Mouse (Mus musculus) adrenal gland, postnatal 14 days (tissue): ENCODE measurements around the gene Pik3cd. TPM values are rescaled to one million over a fixed set of nuclear protein-coding genes. Genes with fewer than 3 reads are reported as not detected.
"Not testable (repeated sequence)": the region's sequence is repeated elsewhere in the genome, so short reads cannot be mapped to it uniquely, and the experiment has no call there.

Experiments
- DNase-seq: peaks from one replicate; pipeline ENCODE4 v3.0.0; 2021; ENCODE audit warnings: mixed read lengths
- total RNA-seq: library from RNA; stranded (reverse); gene quantifications from 2 replicates; pipeline ENCODE4 v1.2.3, GENCODE M21; 2021

Pik3cd gene
- total RNA-seq, 1 experiment from 2014 or later, result 4.4 TPM

DNA sequence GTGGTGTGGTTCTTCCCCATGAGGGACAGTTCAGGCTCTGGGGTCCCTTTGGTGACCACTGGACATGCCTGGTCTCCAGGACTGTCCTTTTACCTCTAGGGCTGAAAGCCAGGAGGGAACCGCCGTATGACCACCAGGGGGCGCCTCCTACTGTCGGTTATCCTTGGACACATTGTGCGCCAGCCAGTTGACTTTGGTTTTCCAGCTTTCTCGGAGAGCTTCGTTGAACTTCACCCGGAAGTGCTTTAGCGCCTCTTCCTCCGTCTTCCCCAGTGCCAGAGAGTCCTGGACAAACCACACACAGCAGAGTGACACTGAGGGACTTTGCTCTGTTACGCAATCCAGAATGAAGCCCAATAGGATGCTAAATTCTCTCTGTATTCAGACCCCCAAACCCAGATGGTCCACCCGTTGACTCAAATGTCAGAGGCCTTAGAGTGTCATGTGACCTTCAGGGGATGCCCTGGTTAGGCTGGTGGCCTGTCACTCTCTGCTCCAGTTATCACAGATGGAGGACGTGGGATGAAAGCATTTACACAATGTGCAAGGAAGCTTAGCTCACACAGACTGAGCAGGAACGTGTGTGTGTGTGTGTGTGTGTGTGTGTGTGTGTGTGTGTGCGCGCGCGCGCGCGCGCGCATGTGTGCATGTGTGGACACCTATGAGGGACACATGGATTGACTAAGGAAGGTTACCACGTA, 51.7 kb downstream of the Pik3cd start:
- peak; percentile 92 for DNase-seq

DNA sequence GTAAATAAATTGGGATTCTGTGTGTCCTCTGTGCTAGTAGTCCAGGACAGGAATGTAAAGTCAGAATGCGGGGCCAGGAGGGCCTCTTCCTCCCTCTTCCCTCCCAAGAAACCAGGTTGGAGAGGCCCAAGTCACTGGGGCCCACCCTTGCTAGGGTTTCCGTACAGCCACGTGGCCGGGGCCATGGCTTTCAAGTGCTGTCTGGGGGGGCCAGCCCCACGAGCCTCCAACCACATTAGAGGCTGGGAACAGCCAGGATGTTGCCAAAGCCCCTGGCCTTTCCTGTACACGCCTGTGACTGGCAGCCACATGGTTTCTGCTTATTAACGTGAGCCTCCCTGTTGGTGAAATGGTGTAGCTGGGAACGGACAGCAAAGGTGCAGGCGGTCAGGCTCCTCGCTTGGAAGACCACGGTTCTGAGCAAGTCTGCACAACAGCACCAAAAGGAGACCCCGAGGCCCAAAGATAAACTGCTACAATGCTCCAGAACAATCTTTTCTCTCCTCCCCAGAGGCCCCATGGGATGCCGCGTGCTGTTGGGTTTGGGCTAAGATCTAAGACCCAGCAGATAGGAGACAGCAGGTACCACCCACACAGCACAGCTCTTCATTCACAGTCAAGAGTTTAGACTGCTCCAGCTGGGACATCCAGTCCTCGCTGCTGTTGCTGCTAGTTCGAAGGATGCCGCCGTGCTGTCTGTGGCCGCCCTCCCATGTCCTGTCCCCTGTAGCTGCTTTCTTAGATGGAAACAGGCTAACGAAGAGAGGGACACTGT, 54.2 kb downstream of the Pik3cd start:
- DNase-seq, result no peak

DNA sequence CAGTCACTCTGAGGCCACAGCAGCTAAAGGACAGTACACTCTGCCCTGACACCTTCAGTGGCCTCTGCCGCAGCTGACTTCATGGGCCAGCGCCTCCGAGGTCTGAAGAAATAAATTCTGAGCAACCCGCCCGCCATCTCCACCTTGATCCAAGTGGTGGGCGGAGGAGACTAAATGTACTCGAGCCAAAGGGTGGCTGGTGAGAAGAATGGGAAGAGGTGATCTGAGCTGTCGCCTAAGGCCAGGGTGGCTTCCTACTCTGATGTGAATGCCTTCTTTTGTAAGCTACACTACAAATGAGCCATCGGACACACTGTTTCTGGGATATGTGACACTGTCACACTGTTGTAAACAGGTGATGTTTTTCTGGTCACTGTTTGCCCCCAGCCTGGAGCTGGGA, 56.6 kb downstream of the Pik3cd start:
- DNase-seq, result no peak

DNA sequence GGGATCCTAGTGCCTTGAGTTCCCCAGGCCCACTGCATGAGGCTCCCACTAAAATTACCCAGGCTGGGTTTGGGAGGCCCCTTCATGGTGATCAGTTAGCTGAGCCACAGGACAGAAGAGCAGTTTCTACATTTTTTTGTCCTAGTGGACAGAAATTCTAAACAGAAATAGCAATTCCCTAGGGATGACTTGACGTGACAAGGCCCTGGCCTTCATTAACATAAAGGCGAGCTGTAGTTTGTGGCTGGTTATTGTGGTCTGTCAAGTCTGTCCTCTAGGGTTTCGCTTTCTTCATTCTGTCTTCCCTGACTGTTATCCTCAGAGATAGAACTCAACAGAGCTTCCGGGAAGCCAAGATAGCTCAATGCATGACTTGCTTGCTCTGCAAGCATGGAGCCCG, 60.4 kb downstream of the Pik3cd start:
- DNase-seq, result no peak

DNA sequence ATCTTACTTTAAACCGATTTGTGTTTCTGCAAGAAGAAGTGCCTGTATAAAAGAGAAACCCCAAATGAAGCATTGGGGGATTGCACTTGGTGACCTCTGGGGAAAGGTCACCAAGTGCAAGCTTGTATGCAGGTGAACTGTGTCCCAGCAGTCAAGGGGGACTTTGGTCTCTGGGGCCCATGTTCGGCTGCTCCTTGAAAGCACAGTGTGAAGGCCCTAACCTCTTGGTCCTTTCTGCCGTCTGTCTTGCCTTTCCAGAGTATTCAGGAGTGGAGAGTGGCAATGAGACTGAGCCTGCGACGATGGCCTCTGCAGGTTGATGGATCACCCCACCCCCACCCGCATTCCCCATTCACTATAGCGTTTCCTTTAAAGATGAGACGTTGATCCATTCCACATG, 61.0 kb downstream of the Pik3cd start:
- no peak for DNase-seq

DNA sequence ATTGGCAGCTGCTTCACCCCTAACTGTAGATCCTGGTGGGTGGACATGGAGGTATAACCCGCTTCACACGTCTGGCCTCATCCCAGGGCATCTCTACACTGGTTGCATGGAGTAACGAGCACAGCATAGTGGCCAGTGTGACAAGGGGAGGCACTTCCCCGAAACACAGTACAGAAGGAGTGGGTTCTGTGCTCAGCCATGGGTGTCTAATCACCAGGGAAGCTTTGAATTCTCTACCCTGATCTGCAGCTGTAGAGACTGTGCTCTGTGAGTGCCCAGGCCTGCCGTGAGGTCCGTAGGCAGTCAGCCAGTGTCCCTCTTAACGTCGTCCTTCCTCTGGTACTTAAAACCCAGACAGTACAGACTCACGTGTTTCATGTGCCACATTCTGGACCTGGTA, 61.5 kb downstream of the Pik3cd start:
- no peak for DNase-seq

DNA sequence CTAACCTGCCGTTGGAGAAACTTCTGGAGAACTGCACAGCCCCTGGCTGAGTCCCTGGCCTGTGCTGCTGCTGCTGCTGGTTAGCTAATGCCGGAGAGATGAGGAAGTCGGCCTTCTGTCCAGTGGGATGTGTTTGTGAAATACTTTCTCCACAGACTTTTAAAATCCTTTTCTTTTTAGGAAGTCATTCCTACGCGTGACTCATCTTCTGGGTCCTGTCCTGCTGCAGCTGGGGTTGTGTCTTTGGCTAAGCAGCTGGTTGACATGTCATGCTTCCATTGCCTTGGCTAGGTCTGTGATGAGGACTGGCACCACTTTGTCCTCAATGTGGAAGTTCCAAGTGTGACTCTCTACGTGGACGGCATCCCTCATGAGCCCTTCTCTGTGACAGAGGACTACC, 64.4 kb downstream of the Pik3cd start:
- DNase-seq, result no peak

DNA sequence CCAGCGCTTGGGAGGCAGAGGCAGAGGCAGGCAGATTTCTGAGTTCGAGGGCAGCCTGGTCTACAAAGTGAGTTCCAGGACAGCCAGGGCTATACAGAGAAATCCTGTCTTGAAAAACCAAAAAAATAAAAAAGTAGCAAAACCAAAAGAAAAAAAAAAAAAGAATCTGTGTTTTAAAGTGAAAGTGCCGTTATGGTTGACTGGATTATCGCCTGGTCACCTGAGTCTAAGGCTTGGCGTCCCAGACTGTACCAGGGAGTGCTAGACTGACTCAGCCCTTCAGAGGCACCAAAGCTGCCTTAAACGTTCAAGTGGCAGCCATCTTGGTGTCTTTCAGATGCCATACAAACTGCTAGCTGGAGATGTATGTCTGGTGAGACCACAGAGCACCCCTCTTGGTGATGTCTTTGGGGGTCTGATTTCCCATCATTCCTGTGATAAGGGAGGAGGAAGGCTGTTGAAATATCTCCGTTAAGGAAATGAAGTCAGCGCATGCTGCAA, 66.4 kb downstream of the Pik3cd start:
- no peak for DNase-seq

DNA sequence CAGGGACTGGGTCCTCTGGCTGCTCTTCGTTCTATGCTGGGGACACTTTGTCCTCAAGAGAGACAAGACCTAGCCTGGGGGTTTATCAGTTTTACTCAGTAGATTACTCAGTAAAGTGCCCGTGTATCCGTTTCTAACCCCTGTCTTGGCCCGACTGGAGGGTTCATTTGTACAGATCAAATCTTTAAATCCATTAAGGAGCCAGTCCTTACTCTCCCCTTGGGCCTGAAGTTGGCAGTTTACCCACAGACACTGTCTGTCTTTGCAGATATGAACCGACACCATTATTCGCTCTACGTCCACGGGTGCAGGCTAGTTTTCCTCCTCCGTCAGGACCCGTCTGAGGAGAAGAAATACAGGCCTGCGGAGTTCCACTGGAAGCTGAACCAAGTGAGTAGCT, 67.4 kb downstream of the Pik3cd start:
- no peak for DNase-seq

DNA sequence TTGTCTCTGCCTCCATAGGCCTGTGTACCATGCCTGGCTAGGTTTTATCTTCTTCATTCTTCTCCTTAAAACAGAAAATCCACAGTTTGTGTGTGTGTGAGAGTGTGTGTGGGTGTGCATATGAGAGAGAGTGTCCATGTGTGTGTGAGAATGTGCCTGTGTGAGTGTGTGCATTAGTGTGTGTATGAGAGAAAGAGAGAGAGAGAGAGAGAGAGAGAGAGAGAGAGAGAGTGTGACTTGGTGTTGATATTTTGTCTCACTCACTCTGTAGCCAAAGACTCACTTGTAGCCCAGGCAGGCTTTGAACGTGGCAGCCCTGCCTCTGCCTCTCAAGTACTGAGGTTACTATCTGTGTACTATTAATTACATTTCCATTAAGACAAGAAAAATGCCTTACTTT, 68.2 kb downstream of the Pik3cd start:
- no peak for DNase-seq

DNA sequence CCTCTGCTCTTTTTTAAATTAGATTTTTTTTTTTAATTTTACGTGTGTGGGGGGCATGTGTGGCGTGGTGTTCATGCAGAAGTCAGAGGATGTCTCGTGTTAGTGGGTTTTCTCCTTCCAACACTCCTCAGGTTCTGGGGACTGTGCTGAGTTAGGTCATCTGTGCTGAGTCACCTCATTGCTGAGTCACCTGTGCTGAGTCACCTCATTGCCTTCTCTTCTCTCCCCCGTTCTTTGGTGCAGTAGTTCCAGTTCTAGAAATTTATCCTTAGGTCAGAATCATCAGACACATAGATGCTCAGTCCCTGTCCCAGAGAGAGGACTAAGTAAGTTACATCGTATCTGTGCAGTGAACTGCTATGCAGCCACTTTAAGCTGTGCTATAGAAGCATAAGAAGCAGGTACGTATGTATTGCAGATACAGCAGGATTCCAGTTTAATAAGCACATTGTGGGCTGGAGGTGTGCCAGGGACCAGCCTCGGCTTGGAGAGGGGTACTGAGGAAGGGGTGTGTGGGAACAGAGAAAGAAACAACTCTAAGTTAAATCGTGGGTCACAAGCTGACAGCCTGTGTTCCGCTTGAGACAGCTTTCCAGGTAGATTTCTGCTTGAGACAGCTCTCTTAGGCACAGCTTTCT, 69.6 kb downstream of the Pik3cd start:
- peak; percentile 37 for DNase-seq

DNA sequence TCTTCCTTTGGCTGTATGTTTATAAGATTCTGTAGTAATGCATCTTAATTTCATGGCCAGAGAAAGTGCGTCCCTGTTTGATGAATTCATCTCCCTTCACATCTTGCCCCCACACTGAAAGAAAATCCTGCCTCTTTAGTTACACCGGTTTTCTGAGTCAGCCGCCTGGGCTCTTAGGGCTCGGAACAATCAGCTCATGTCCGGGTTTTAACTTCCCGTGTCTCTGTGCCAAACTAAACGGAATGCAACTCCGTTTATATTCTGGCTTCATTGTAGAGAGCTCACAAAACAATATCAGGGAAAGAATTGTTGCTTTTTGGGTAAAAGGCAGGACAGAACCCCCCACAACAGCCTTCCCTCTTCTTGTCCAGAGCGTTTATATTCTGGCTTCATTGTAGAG, 73.6 kb downstream of the Pik3cd start:
- DNase-seq, result no peak

DNA sequence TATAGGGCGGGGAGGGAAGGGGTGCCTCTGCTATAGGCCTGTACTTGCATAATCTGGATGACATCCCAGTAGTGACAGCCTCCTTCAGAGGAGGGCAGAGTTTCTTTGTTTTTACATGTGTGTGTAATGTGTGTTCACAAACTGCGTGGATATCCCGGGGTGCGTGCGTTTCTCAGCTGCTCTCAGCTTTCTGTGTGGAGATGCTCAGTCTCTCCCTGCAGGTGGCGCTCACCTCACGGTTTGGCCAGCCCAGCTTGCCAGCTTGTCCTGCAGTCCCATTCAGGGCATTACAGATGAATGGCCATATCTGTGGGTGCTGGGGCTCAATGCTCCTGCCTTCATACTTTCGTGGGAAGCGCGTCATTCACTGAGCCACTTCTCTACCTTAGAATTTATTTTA, 74.0 kb downstream of the Pik3cd start:
- peak; percentile 57 for DNase-seq

DNA sequence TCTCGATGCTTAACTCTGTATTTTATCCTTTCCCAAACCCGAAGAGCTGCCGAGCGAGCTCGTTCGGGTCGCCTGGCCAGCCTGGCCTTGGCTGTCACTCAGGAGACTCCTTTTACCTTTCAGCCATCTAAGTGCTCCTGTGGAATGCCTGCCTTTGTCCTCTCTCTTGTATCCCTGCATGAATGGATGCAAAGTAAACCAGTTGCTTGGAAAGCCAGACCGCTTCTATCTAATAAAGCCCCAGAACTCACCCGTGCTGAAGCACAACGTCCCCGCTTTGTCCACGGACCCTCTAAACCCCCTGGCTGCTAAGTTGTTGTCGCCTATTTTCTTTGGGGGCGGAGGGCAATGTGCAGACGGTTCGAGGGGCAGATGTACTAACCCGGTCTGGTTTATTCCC, 75.6 kb downstream of the Pik3cd start:
- DNase-seq, result no peak

DNA sequence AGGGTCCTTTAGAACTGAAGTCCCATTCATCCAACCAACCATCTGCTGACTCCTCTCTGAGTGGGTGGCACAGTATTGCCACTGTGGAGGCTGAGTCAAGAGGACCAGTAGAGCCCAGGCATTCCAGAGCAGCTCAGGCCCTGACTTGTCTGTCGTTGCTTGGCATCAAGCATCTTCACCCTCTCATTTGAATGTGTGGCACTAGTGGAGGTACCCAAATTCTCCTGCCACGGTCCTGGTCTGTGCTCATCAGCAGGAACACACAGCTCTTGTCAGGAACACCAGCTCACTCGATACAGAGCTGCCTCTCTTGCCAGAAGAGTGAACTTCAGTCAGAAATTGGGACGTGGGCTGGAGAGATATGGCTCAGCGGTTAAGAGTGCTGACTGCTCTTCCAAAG, 78.7 kb downstream of the Pik3cd start:
- DNase-seq, result no peak

DNA sequence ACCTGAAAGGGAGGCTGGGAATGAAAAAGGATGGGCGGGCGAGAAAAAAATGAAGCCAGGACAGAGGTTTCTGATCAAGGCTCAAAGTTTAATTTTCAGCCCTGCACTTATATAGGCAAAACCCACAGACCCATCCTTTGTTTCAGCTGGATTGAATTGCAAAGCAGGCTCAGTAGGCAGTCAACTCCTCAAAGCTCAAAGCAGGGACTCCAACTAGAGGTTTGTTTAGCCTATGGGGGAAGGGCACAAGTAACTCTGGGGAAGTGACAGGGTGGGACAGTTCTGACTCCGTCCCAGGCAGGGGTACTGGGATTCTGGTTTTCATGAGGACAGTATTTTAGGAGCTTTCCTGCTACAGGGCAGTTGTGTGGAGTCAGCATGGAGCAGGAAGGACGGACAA, 81.1 kb downstream of the Pik3cd start:
- DNase-seq, result no peak

DNA sequence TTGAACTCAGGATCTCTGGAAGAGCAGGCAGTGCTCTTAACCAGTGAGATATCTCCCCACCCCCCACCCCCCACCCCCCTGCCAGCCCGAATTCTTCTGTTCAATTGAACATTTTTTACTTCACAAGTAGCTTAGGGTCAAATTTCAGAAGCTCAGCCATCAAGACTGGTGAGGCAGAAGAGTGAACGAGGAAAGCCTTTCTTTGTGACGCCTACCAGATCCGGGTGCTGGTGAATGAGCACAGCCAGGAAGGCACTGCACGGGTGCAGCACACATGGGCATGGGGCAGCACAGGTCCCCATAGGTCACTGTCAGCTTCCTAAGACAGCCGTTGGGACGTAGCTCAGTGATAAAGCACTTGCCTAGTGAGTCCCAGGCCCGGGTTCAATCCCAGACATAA, 82.4 kb downstream of the Pik3cd start:
- no peak for DNase-seq

DNA sequence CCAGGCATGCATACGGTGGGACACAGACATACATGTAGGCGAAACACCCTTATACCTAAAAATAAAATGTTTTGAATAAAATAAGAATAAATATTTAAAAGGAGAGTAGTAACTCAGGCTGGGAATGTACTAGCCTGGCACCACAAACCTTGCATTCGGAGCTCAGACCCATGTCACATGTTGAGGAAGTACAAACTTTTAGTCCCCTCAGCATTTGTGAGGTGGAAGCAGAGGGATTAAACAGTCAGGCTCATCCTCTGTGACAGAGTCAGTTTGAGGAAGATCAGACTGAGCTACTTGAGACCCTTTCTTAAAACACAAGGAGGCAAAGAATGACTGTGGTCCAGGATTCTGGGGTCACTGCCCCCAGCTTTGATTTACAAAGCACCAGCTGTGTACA, 85.4 kb downstream of the Pik3cd start:
- DNase-seq, result not testable (repeated sequence)

DNA sequence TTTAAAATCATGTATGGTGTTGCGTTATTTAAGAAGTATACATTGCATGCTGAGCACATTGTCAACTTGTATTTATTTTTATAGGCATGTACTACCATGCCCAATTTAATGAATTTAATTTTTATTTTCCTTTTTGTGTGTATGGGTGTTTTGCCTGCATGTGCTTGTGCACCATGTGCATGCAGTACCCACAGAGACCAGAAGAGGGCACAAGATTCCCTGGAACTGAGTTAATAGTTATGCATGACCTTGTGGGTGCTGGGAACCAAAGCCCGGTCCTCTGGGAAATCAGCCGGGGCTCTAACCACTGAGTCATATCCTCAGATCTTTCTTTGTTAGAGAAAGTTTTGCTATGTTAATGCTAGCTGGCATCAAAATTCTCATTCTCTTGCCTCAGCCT, 87.5 kb downstream of the Pik3cd start:
- DNase-seq, result no peak

DNA sequence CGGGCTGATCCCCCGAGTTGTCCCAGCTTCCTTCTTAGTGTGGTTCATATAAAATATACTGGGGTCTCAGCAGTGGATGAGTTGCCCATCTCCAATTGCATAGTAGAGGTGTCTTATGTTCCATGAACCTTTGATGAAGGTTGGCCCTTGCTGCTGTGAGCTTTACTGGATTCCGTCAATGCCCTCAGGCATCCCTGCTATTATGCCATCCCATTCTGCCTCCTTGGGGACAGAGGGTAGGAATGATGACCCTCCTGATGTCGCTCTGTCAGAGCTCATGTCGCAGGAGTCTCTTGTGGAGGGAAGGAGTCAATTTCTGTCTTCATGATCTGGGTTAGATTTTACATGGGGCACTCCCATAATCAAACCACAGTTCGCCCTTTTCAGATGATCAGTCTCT, 88.9 kb downstream of the Pik3cd start:
- not testable (repeated sequence) for DNase-seq

DNA sequence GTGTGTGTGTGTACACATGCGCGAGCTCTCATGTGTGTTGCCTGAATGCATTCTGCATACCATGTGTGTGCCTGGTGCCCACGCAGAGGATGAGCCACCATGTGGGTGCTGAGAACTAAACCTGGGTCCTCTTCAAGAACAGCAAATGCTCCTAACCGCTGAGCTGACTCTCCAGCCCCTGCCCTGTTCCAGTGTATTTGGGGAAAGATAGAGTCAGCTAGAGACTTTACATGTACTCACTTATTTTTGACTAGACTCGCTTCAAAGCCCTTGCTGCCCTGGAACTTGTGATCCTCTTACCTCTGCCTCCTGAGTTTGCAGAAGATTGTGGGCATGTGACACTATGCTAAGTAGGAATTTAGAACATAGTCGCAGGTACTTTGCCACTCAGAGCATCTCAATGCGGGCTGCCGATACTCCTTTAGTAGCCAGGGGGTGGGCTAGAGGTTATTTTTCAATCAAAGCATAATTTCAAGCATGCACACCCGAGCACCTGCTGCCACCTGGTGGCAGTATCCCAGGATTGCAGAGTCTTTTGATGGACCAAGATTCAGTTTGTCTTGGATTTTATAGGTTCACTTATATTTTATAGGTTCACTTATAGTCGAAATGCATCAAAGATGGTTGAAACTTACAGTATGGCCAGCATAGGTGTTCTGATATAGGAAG, 90.9 kb downstream of the Pik3cd start:
- DNase-seq, result peak; percentile 57

DNA sequence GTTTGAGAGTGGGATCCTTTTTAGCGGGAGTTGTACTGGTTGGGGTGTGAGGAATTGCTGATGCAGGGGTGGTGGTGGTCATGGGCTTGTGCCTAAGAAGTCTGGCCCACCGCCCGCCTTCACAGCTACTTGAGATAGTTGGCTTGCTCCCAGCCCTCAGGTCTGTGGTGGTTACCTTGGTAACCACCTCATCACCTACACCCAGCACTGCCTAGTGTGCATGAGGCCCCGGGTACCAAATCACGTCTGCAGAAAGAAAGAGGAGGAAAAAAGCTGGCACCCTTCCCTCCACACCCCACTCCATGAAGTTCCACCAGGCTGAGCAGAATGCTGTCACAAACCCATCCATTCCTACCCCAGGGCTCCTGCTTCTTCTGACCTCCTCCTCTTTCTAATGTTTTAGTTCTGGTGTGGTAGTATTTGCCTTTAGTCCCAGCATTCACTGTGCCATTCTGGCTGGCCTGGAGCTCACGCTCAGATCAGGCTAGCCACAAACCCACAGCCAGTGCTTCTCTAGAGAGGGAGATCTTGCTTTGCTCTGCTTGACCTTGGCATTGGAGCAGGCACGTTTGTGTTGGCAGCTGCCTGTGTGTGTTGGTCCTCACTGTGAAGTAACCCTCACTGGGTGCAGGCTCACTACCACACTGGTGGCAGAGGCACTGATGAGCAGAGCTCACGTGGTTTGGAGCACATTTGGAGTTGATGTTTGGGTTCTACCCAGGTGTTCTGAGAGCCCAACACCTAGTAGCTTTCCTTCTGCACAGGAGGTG, 92.9 kb downstream of the Pik3cd start:
- DNase-seq, result peak; percentile 30
